Mouse (Mus musculus) Patski (cell line): ENCODE data around the gene Plppr5. TPM values are rescaled to one million over a fixed set of nuclear protein-coding genes. Genes with fewer than 3 reads are reported as not detected.

Experiments
- ATAC-seq: fragments of 100-300 bp; one replicate; pipeline ENCODE4 v1.8.0; 2021
- CTCF ChIA-PET: fragments of 350-600 bp; sonication (Branson Sonifier 250); formaldehyde crosslinking; loops from one replicate; lab custom pipeline; 2022; ENCODE audit warnings: inconsistent platforms; lab: Charles Lee
- POLR2A ChIA-PET: fragments of 350-600 bp; sonication (Branson Sonifier 250); formaldehyde crosslinking; loops from one replicate; lab custom pipeline; 2022; ENCODE audit warnings: antibody characterized with exemption, inconsistent platforms; lab: Charles Lee
- DNase-seq: peaks from one replicate; pipeline ENCODE4 v3.0.0-alpha.2; 2011; ENCODE audit warnings: low read depth, low spot score
- H3K27me3 ChIP-seq: fragments of 371-371 bp; one replicate; pipeline ENCODE4 v1.5.1; 2021
- CTCF ChIP-seq: fragments of 100-300 bp; IDR thresholded peaks from one replicate; pipeline ENCODE4 v1.5.1; 2021
- in situ Hi-C: fragments of 300-500 bp; cut with MboI; formaldehyde crosslinking; loops from 3 replicates; pipeline ENCODE4 v1.11.1; 2018; ENCODE audit warnings: low pct_unique_long_range_greater_than_20kb, mixed read lengths
- polyA plus RNA-seq: library from polyadenylated mRNA; unstranded; gene quantifications from one replicate; pipeline ENCODE4 v1.2.3, GENCODE M21; 2021

The Plppr5 gene
- polyA plus RNA-seq, 1 experiment from 2014 or later: not detected

DNA sequence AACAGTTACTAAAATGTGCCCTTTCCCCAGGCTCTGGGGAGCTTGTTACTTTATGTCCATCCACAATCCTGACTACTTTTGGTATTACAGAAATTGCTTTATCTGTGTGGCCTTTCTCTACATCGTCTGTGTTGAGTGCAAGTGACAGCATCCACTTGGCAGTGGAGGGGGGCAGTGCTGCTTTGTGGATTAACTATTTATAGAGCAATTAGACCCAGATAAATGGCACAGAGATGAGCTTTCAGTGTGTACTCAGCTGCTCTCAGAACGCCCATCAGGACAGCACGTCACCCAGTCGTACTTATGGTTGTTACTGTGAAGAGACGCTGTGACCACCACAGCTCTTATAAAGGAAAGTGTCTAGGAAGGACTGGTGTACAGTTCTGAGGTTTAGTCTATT is 36.8 kb downstream of the Plppr5 start:
- DNase-seq (no peak), ATAC-seq (no peak)
- no peak for TF ChIP-seq CTCF
- POLR2A ChIA-PET: no interaction called here
- CTCF ChIA-PET: interaction anchor here (1.5 kb wide), 1 partner anchor 14 kb away, joined by 5 read pairs; no protein-coding TSS in a partner anchor
- H3K27me3 ChIP-seq: no peaks in the 10 kb centered on the region
- in situ Hi-C loops: no loop called here

DNA sequence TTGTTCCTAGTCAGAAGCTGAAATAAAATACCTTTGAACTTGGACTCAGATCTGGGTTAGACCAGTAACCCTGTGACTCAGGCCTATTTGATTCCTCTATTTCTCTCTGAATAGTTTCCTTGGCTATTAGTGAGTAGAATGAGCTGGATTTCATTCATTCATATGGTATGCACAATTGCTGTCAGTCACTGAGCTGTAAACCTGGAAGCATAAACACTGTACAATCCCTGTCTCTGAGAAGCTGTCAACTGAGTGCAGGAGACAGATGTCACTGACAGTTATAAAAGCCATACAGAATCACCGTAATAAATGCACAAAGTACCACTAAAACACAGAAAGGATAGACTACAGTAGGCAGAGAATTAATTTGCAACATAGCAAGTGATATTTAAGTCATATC is 40.2 kb downstream of the Plppr5 start:
- no peak for ATAC-seq
- ChIA-PET CTCF (interaction anchor here (1.3 kb wide), 1 partner anchor 50 kb away, joined by 3 read pairs; no protein-coding TSS in a partner anchor), POLR2A (no interaction called here)
- no peak for DNase-seq
- in situ Hi-C loops: no loop called here
- TF ChIP-seq CTCF: no peak
- H3K27me3 ChIP-seq: no peaks in the 10 kb centered on the region

- ATAC-seq: no peak
- TF ChIP-seq CTCF: no peak
- POLR2A ChIA-PET: no interaction called here
- no peaks in the 10 kb centered on the region for H3K27me3 ChIP-seq
- CTCF ChIA-PET: interaction anchor here (1.0 to 1.7 kb wide), 2 partner anchors 13 to 174 kb away, joined by 3 to 5 read pairs; no protein-coding TSS in a partner anchor
- no peak for DNase-seq
- in situ Hi-C loops: no loop called here
Observed at GRCm38 (mm10) chr3:117625257-117626001, 50.8 kb downstream of the Plppr5 start.

- in situ Hi-C loops: no loop called here
- no peak for TF ChIP-seq CTCF
- ChIA-PET POLR2A (no interaction called here), CTCF (no interaction called here)
- no peaks in the 10 kb centered on the region for H3K27me3 ChIP-seq
- DNase-seq: no peak
- no peak for ATAC-seq
Observed at GRCm38 (mm10) chr3:117628799-117629198, 54.2 kb downstream of the Plppr5 start.

GRCm38 (mm10) chr3:117630332-117630731 is 55.7 kb downstream of the Plppr5 start:
- in situ Hi-C loops: no loop called here
- TF ChIP-seq CTCF: no peak
- POLR2A ChIA-PET: no interaction called here
- CTCF ChIA-PET: no interaction called here
- no peaks in the 10 kb centered on the region for H3K27me3 ChIP-seq
- ATAC-seq (no peak), DNase-seq (no peak)

DNA sequence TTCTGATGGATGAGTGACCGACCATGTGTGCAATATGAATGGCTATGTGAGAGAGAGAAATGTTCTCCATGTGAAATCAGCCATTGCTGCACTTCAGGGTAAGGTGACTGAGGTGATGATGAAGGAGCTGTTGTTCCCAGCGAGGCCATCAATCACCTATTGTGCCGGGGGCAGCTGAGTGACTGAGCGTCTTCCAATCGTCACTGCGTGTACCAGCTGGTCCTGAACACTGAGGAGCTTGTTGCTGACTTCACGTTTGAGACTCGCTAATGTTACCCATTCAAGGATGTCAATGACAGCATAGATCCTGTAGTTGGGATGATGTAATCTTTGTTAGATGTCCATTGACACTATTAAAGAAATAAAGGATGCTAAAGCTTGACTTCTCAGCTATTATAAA is 74.0 kb downstream of the Plppr5 start:
- in situ Hi-C loops: no loop called here
- CTCF ChIA-PET: interaction anchor here (1.2 to 1.7 kb wide), 2 partner anchors 9 to 17 kb away, joined by 3 to 10 read pairs; no protein-coding TSS in a partner anchor
- no peaks in the 10 kb centered on the region for H3K27me3 ChIP-seq
- no peak for ATAC-seq
- POLR2A ChIA-PET: no interaction called here
- no peak for DNase-seq
- TF ChIP-seq CTCF: no peak

DNA sequence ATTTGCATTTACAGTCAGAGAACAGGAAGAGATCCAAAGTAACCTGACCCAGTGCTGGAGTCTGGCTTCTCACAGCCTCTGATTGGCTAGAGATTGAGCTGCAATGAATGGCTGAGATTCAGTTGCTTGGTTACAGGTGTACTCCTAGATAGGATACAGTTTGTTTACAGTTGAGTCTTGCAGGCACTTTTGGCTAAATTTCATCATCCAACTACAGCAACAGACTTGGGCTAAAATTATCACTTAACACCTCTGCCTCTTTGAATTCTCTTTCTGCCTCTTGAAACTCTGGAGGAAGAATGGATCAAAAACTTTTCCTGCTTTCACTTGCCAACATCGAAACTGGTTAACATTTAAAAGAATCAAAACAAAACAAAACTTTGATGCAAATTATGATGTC is 89.7 kb downstream of the Plppr5 start:
- ATAC-seq (no peak), DNase-seq (no peak)
- in situ Hi-C loops: no loop called here
- POLR2A ChIA-PET: no interaction called here
- CTCF ChIA-PET: no interaction called here
- H3K27me3 ChIP-seq: no peaks in the 10 kb centered on the region
- no peak for TF ChIP-seq CTCF

DNA sequence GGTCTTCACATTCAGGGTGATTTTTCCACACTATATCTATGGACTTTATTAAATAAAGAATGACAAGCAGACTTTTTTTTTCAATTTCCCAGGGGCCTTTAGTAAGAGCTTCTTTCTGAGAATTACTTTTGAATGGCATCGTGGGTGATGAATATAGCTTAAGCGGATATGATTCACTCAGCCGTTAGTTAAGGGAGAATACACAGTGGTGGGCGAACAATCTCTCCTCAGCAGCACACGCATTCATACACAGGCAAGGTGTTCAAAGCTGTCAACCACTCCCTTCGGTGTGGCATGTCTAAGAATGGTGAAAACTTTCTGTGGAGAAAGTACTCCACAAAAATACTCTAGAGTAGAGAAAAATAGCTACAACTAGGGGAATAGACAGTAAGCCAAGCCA is 104.6 kb downstream of the Plppr5 start:
- no peak for TF ChIP-seq CTCF
- ATAC-seq (no peak), DNase-seq (no peak)
- ChIA-PET CTCF (no interaction called here), POLR2A (no interaction called here)
- in situ Hi-C loops: no loop called here
- H3K27me3 ChIP-seq: peaks cover 12% of the 10 kb centered on the region

DNA sequence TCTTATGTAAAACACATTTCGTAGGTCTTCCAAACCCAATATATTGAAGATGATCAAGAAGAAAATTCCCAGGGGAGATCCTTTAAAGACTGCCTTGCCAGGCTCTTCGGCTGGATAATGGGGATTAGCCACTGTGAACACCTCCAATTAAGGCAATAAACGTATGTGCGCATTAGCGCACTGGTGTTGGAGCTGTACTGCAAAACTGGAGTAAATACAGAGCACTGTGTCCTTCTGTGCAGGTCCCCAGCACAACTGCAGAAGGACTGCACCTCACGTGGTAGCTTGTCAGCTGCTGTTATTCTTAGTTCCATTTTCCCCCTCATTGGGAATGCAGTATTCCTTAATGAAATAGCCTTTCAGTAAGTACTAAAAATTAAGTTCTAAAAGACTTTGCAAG is 110.0 kb downstream of the Plppr5 start:
- no peak for DNase-seq
- in situ Hi-C loops: no loop called here
- ATAC-seq: no peak
- TF ChIP-seq CTCF: no peak
- CTCF ChIA-PET: interaction anchor here (0.7 kb wide), 1 partner anchor 591 kb away, joined by 3 read pairs; no protein-coding TSS in a partner anchor
- peaks cover 17% of the 10 kb centered on the region for H3K27me3 ChIP-seq
- POLR2A ChIA-PET: no interaction called here

DNA sequence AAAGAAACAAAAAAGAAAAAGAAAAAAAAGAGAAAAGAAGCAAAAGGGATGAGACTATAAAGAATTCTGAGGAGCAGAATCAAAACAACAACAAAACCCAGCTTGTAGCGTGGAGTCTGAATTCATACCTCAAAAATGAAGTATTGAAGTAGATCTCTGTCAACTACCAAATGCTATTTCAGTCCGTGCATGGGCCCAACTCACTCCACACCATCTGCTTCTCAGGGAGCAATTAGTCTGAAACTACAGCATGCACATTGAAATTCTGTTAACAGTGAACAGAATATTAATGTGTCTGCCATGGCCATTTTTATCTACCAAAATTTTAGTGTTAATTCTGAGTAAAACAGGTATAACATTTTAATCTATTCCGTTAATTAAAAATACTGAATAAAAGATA is 111.4 kb downstream of the Plppr5 start:
- POLR2A ChIA-PET: no interaction called here
- no peak for TF ChIP-seq CTCF
- ATAC-seq: no peak

GRCm38 (mm10) chr3:117686648-117687047 is 112.0 kb downstream of the Plppr5 start:
- in situ Hi-C loops: no loop called here
- ChIA-PET POLR2A (no interaction called here), CTCF (no interaction called here)
- peaks cover 14% of the 10 kb centered on the region for H3K27me3 ChIP-seq
- no peak for TF ChIP-seq CTCF
- DNase-seq: no peak
- no peak for ATAC-seq

More for the DNA sequence above, 111.4 kb downstream of the Plppr5 start:
- H3K27me3 ChIP-seq: peaks cover 14% of the 10 kb centered on the region
- CTCF ChIA-PET: no interaction called here
- in situ Hi-C loops: no loop called here
- no peak for DNase-seq
